Mouse (Mus musculus) myocyte (in vitro differentiated cells): ENCODE data around the gene Zdhhc1. TPM values are rescaled to one million over a fixed set of nuclear protein-coding genes. Genes with fewer than 3 reads are reported as not detected.
A peak's percentile ranks its signal among the peaks of the same experiment; 100 is the strongest.

Source experiments
- H3K27me3 ChIP-seq: one replicate; pipeline ENCODE4 v1.6.1; 2011; ENCODE audit not compliant: control insufficient read depth, insufficient read depth, insufficient read length
- H3K36me3 ChIP-seq: one replicate; pipeline ENCODE4 v1.6.1; 2011; ENCODE audit not compliant: control insufficient read depth, insufficient read depth
- H3K4me2 ChIP-seq: one replicate; pipeline ENCODE4 v1.6.1; 2011; ENCODE audit warnings: low read depth, control low read depth
- H3K4me3 ChIP-seq: one replicate; pipeline ENCODE4 v1.5.1; 2011; ENCODE audit warnings: mild to moderate bottlenecking, control low read depth, moderate library complexity
- H3K79me2 ChIP-seq: one replicate; pipeline ENCODE4 v1.6.1; 2011; ENCODE audit not compliant: control insufficient read depth, insufficient read depth
- H3ac ChIP-seq: one replicate; pipeline ENCODE4 v1.6.1; 2011; ENCODE audit not compliant: control insufficient read depth, insufficient read length
- CEBPB ChIP-seq: IDR thresholded peaks from 2 replicates; pipeline ENCODE4 v1.6.1; 2011; ENCODE audit warnings: mild to moderate bottlenecking, moderate library complexity; ENCODE audit not compliant: poor library complexity, insufficient read depth, severe bottlenecking
- E2F4 ChIP-seq: IDR thresholded peaks from one replicate; pipeline ENCODE4 v1.6.1; 2011; ENCODE audit warnings: mild to moderate bottlenecking, control low read depth, moderate library complexity; ENCODE audit not compliant: insufficient read depth
- MAX ChIP-seq: IDR thresholded peaks from one replicate; pipeline ENCODE4 v1.6.1; 2011; ENCODE audit warnings: low read depth, mild to moderate bottlenecking, control low read depth
- MYOD1 ChIP-seq, 3 experiments: IDR thresholded peaks; one replicate each; pipeline ENCODE4 v1.6.1; 2011; ENCODE audit warnings: control low read depth in 2 of 3, low read depth in 2 of 3, mild to moderate bottlenecking in 2 of 3, moderate library complexity in 1 of 3; ENCODE audit not compliant: insufficient read length in 2 of 3, control insufficient read depth in 1 of 3
- MYOG ChIP-seq, 3 experiments: IDR thresholded peaks; one replicate each; pipeline ENCODE4 v1.6.1; 2011; ENCODE audit warnings: control low read depth in 2 of 3, low read depth in 2 of 3, mild to moderate bottlenecking in 2 of 3; ENCODE audit not compliant: insufficient read length in 2 of 3, control insufficient read depth in 1 of 3, insufficient read depth in 1 of 3
- POLR2A ChIP-seq: IDR thresholded peaks from one replicate; pipeline ENCODE4 v1.6.1; 2011; ENCODE audit warnings: low read depth, mild to moderate bottlenecking, control low read depth, moderate library complexity; ENCODE audit not compliant: insufficient read length
- POLR2AphosphoS2 ChIP-seq: IDR thresholded peaks from one replicate; pipeline ENCODE4 v1.6.1; 2011; ENCODE audit warnings: low read depth, control low read depth; ENCODE audit not compliant: insufficient read length
- REST ChIP-seq: IDR thresholded peaks from one replicate; pipeline ENCODE4 v1.6.1; 2011; ENCODE audit warnings: mild to moderate bottlenecking, control low read depth, moderate library complexity; ENCODE audit not compliant: insufficient read depth, insufficient read length
- SRF ChIP-seq: IDR thresholded peaks from one replicate; pipeline ENCODE4 v1.6.1; 2011; ENCODE audit warnings: low read depth; ENCODE audit not compliant: control insufficient read depth, insufficient read length
- TCF12 ChIP-seq: IDR thresholded peaks from one replicate; pipeline ENCODE4 v1.6.1; 2011; ENCODE audit warnings: mild to moderate bottlenecking, control low read depth; ENCODE audit not compliant: poor library complexity, insufficient read depth, severe bottlenecking
- TCF3 ChIP-seq: IDR thresholded peaks from one replicate; pipeline ENCODE4 v1.6.1; 2011; ENCODE audit warnings: low read depth, control low read depth; ENCODE audit not compliant: insufficient read length
- USF1 ChIP-seq: IDR thresholded peaks from one replicate; pipeline ENCODE4 v1.6.1; 2011; ENCODE audit warnings: low read depth, mild to moderate bottlenecking, control low read depth, moderate library complexity
- polyA plus RNA-seq: library from polyadenylated mRNA; unstranded; fragments of >200 nt; fragmentation: generic; extraction: Trizol; gene quantifications from one replicate; pipeline ENCODE4 v1.2.1, GENCODE M21; 2012; ENCODE audit warnings: missing spikeins

Zdhhc1 gene
- polyA plus RNA-seq, 1 experiment, result 17.3 TPM

DNA sequence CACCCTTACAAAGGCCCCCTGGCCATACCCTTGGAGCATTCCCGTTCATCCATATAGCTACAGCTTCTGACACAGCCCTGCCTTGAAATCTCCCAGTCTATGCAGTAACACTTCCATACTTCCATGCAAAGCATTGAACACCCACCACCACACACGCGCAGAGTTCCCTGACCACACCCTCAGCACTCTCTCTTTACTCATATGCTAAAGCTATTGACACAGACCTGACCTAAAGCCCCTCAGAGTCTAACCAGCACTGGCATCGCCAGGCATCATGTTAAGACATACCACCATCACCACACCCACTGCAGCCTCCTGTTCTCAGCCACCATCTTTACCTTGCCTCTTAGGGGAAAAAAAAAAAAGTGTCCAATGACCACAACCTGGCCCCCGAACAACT, 26.4 kb downstream of the Zdhhc1 start:
- Histone ChIP-seq H3ac (no peak overlapping the region), H3K79me2 (no peaks in the 10 kb centered on the region), H3K27me3 (no peaks in the 10 kb centered on the region), H3K4me2 (peak overlapping the region; percentile 96), H3K4me3 (peak overlapping the region; percentile 20), H3K36me3 (no peaks in the 10 kb centered on the region)
- TF ChIP-seq MAX, result no peak
- TF ChIP-seq POLR2A, result no peak
- no peak for TF ChIP-seq SRF
- no peak for TF ChIP-seq MYOG (IDR thresholded peaks at IDR 0.05; ENCODE audit: control insufficient read depth in 1 of 3, insufficient read depth in 1 of 3, insufficient read length in 2 of 3, low read depth in 2 of 3)
- TF ChIP-seq TCF12, result no peak
- no peak for TF ChIP-seq USF1
- TF ChIP-seq CEBPB, result no peak
- no peak for TF ChIP-seq E2F4
- TF ChIP-seq TCF3, result no peak
- TF ChIP-seq REST, result no peak
- no peak for TF ChIP-seq MYOD1 (IDR thresholded peaks at IDR 0.05; ENCODE audit: control insufficient read depth in 1 of 3, insufficient read length in 2 of 3, low read depth in 2 of 3)
- TF ChIP-seq POLR2AphosphoS2, result no peak

DNA sequence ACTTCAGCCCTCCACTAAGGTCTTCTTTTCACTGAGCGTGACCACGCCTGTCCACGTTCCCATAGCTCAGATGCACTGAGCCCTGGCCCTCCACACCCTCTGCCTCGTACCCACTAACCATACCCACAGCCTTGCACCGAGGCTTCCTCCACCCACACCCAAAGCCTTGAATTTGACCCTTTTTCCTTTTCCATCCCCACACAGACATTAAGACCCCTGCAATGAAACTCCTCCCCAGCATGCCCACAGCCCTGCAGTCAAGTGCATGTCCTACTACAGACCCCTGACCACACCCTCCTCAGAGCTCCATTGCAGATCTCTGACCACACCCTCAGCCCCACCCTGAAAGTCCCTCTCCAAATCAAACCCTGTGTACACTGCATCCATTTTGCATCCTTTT, 26.9 kb downstream of the Zdhhc1 start:
- Histone ChIP-seq H3K36me3 (no peaks in the 10 kb centered on the region), H3K4me3 (peak overlapping the region; percentile 20), H3K4me2 (peak overlapping the region; percentile 96), H3K27me3 (no peaks in the 10 kb centered on the region), H3ac (no peak overlapping the region), H3K79me2 (no peaks in the 10 kb centered on the region)
- TF ChIP-seq MYOG (IDR thresholded peaks at IDR 0.05; ENCODE audit: control insufficient read depth in 1 of 3, insufficient read depth in 1 of 3, insufficient read length in 2 of 3, low read depth in 2 of 3), result no peak
- TF ChIP-seq SRF, result no peak
- no peak for TF ChIP-seq E2F4
- no peak for TF ChIP-seq CEBPB
- TF ChIP-seq TCF3, result no peak
- no peak for TF ChIP-seq USF1
- TF ChIP-seq TCF12, result no peak
- TF ChIP-seq REST, result no peak
- TF ChIP-seq POLR2AphosphoS2, result no peak

DNA sequence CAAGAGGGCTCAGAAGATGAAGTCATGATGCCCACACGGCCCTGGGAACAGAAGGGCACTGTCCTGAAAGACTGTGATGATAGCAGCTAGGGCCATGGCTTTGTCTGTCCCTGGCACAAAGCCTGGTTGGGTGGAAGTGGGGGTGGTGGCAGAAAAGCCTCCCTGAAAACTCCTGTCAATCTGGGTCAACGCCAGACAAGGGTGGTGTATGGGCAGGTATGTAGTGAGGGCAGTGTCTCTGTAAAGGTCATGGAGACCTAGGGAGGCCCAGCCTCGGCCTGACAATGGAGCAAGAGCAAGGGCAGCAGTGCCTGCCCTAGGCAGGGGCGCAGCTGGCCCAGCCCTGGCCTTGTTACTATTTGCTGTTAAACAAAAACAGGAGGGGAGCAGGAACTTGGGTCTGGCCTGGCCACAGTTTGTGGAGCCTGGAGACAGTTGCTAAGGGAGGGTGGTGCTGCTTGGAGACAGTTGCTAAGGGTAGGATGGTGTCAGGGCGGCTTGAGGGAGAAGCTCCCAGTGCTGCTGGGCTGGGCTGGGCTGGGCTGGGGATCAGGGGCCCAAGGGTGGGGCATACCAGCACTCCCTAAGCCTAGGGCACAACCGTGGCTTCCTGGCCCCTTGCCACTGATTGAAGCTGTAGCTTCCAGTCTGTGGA, 27.5 kb downstream of the Zdhhc1 start:
- H3K36me3 ChIP-seq, result no peaks in the 10 kb centered on the region
- H3K4me3 ChIP-seq, result peak overlapping the region; percentile 20
- H3K27me3 ChIP-seq, result no peaks in the 10 kb centered on the region
- no peak for TF ChIP-seq E2F4
- TF ChIP-seq TCF3, result no peak
- TF ChIP-seq CEBPB, result no peak
- no peak for TF ChIP-seq TCF12
- TF ChIP-seq MAX, result no peak
- TF ChIP-seq POLR2AphosphoS2, result no peak
- no peak for TF ChIP-seq REST
- TF ChIP-seq MYOD1 (IDR thresholded peaks at IDR 0.05; ENCODE audit: control insufficient read depth in 1 of 3, insufficient read length in 2 of 3, low read depth in 2 of 3), result no peak
- no peak for TF ChIP-seq SRF
- TF ChIP-seq MYOG (IDR thresholded peaks at IDR 0.05; ENCODE audit: control insufficient read depth in 1 of 3, insufficient read depth in 1 of 3, insufficient read length in 2 of 3, low read depth in 2 of 3), result no peak
- TF ChIP-seq POLR2A, result no peak
- peak overlapping the region; percentile 96 for H3K4me2 ChIP-seq
- H3ac ChIP-seq, result no peak overlapping the region
- no peaks in the 10 kb centered on the region for H3K79me2 ChIP-seq

DNA sequence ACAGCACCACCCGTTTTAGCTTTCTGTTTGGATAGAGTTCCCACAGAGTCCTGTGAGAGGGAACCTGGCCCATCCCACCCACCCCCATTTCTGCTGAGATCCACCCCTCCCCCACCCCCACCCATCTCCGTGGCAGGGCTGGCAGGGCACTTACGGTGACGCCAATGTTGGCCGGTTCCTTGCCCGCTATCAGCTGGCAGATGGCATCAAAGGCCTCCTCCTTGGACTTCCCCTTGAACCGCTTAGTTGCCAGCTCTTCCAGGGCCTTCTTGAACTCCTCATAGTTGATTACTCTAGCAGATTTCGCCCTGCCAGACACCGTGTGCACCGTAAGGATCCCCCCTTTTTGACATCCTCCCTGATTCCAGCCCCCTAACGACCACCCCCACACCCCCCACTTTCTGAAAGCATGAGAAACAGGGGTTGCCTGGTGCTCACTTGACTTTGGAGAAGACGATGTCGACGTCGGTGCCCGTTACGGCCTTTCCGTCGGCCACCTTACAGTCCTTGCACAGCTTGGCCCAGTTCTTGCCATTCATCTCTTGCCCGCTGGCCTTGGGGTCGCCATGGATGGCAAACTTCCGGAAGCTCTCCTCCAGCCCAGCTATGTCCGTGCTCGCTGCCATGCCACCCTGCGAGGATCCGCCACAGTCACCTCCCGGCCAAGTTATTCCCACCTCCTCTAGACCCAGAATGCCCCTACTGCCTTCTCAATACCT, 28.5 kb downstream of the Zdhhc1 start:
- no peak for TF ChIP-seq POLR2AphosphoS2
- no peak for TF ChIP-seq USF1
- TF ChIP-seq SRF, result no peak
- TF ChIP-seq TCF3, result no peak
- TF ChIP-seq TCF12, result no peak
- no peak for TF ChIP-seq MAX
- TF ChIP-seq CEBPB, result no peak
- no peak for TF ChIP-seq E2F4
- no peak for TF ChIP-seq MYOG (IDR thresholded peaks at IDR 0.05; ENCODE audit: control insufficient read depth in 1 of 3, insufficient read depth in 1 of 3, insufficient read length in 2 of 3, low read depth in 2 of 3)
- TF ChIP-seq REST, result no peak
- no peak for TF ChIP-seq MYOD1 (IDR thresholded peaks at IDR 0.05; ENCODE audit: control insufficient read depth in 1 of 3, insufficient read length in 2 of 3, low read depth in 2 of 3)
- TF ChIP-seq POLR2A, result no peak
- Histone ChIP-seq H3K4me3 (no peak overlapping the region), H3K4me2 (no peak overlapping the region), H3K36me3 (no peaks in the 10 kb centered on the region), H3K79me2 (no peaks in the 10 kb centered on the region), H3ac (no peak overlapping the region), H3K27me3 (no peaks in the 10 kb centered on the region)
